In the genomic region with DNA sequence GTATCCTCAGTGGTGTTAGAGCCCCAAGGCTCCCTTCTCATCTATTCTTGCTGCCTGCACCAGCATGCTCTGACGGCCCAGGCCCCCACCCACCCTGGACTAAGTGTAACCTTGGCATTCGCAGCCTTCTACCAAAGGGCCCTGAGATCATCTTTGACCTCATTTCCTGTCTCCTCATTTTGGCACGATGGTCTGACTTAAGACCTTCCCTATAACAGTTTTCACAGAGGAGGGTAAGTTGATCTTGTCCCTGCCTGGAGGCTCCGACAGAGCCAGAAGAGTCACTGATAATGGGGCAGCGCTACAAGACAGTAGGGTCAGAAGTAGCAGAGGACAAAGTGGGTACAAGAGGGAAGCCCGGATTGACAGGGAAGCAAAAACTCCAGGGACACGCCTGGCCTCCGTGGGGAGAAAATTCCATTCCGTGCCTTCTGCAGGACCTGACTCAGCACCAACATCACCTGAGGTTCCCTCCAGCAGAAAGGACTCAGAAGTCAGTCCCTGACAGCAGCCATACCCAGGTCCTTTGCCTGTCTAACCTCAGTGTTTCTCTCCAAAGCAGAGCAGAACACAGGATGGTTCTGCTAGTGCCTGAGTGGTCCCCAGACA, we compare ENCODE assay signal across 25 mouse cellular contexts. TPM values are rescaled to one million over a fixed set of nuclear protein-coding genes. Genes with fewer than 3 reads are reported as not detected.
DNase-seq lines count a peak whose midpoint lies in the region; ATAC-seq and TF ChIP-seq lines count a peak whose summit lies in the region.
"Had no signal": no experiment of that assay in that cellular context is flagged by ENCODE, and none has a peak within 500 bp of the region (broad histone marks: within the 10 kb centered on the region; RNA-seq: fewer than 3 reads in every experiment).

No protein-coding gene starts in this region.

- H3K4me1 ChIP-seq in heart, adult 2 months (ENCODE audit: control insufficient read depth, insufficient read depth, low read length): peaks cover 2% of the 10 kb centered on the region; the same call in 1 of the 2 replicates
- peaks cover 41% of the 10 kb centered on the region for H3K4me1 ChIP-seq in heart, embryonic 10.5 days
- H3K4me1 ChIP-seq in limb, embryonic 10.5 days: no peaks in the 10 kb centered on the region
- H3K4me1 ChIP-seq in forebrain, embryonic 16.5 days (replicated peaks; ENCODE audit: control insufficient read depth, insufficient read depth, low read length): no peaks in the 10 kb centered on the region
- H3K4me1 ChIP-seq: embryonic facial prominence, embryonic 12.5 days; forebrain, embryonic 15.5 days; hindbrain, embryonic 10.5 days; intestine, embryonic 15.5 days had no signal

- H3K9me3 ChIP-seq in heart, embryonic 10.5 days: no peaks in the 10 kb centered on the region
- H3K9me3 ChIP-seq in limb, embryonic 10.5 days (replicated peaks): no peaks in the 10 kb centered on the region
- no peaks in the 10 kb centered on the region for H3K9me3 ChIP-seq in forebrain, embryonic 16.5 days (ENCODE audit: control insufficient read depth, low read length)
- H3K9me3 ChIP-seq: embryonic facial prominence, embryonic 12.5 days; forebrain, embryonic 15.5 days; heart, embryonic 15.5 days; hindbrain, embryonic 10.5 days; intestine, embryonic 15.5 days had no signal

- no peaks in the 10 kb centered on the region for H3K27me3 ChIP-seq in heart, adult 2 months (ENCODE audit: control insufficient read depth, insufficient read depth, low read length)
- no peaks in the 10 kb centered on the region for H3K27me3 ChIP-seq in heart, embryonic 10.5 days (ENCODE audit: insufficient read depth, poor library complexity, severe bottlenecking)
- no peaks in the 10 kb centered on the region for H3K27me3 ChIP-seq in limb, embryonic 10.5 days (ENCODE audit: low read depth, poor library complexity, severe bottlenecking)
- no peaks in the 10 kb centered on the region for H3K27me3 ChIP-seq in forebrain, embryonic 16.5 days (replicated peaks; ENCODE audit: control insufficient read depth, insufficient read depth, low read length)
- H3K27me3 ChIP-seq: CH12.LX; embryonic facial prominence, embryonic 12.5 days; forebrain, embryonic 15.5 days; heart, embryonic 15.5 days; intestine, embryonic 15.5 days; Patski had no signal

- TF ChIP-seq EP300 in heart, adult 2 months (IDR thresholded peaks at IDR 0.05; ENCODE audit: insufficient read depth, low read depth, low read length): no peak

- WGBS in heart, adult 2 months: 37% methylated on average over 9 of the region's 9 CpGs
- WGBS in heart, embryonic 10.5 days: 63% methylated on average over 9 of the region's 9 CpGs
- 83% methylated on average over 9 of the region's 9 CpGs for WGBS in limb, embryonic 10.5 days
- WGBS in forebrain, embryonic 16.5 days: 89% methylated on average over 9 of the region's 9 CpGs

- peak overlapping the region; percentile 25; the same call in 1 of the 2 replicates for H3K9ac ChIP-seq in heart, adult 2 months (ENCODE audit: low read depth, low read length)
- H3K9ac ChIP-seq in forebrain, embryonic 16.5 days (replicated peaks; ENCODE audit: low read depth, low read length): no peak overlapping the region
- H3K9ac ChIP-seq: embryonic facial prominence, embryonic 12.5 days; forebrain, embryonic 15.5 days; heart, embryonic 15.5 days; hindbrain, embryonic 14.5 days; intestine, embryonic 15.5 days had no signal

- H3K79me2 ChIP-seq in heart, adult 2 months (replicated peaks; ENCODE audit: control insufficient read depth, insufficient read depth, low read length): no peaks in the 10 kb centered on the region

- TF ChIP-seq CTCF in heart, adult 2 months (IDR thresholded peaks at IDR 0.05): no peak

- TF ChIP-seq POLR2A in heart, adult 2 months (IDR thresholded peaks at IDR 0.05; ENCODE audit: insufficient read depth, low read depth, low read length): no peak

- no peak overlapping the region for H3K4me2 ChIP-seq in forebrain, embryonic 16.5 days (ENCODE audit: low read length)
- H3K4me2 ChIP-seq: embryonic facial prominence, embryonic 12.5 days; forebrain, embryonic 15.5 days; heart, embryonic 11.5 days; heart, embryonic 15.5 days; hindbrain, embryonic 14.5 days; intestine, embryonic 15.5 days had no signal

- H3K36me3 ChIP-seq in heart, adult 2 months (ENCODE audit: control insufficient read depth, insufficient read depth, low read length): no peaks in the 10 kb centered on the region
- H3K36me3 ChIP-seq in heart, embryonic 10.5 days: peaks cover 6% of the 10 kb centered on the region; the same call in 1 of the 2 replicates
- peaks cover 21% of the 10 kb centered on the region for H3K36me3 ChIP-seq in limb, embryonic 10.5 days
- peaks cover 2% of the 10 kb centered on the region; the same call in 1 of the 2 replicates for H3K36me3 ChIP-seq in forebrain, embryonic 16.5 days (ENCODE audit: control insufficient read depth, insufficient read depth)
- H3K36me3 ChIP-seq: heart, embryonic 15.5 days had no signal

- ATAC-seq in forebrain, embryonic 16.5 days: no peak
- ATAC-seq: activated CD4-positive, CD25-positive, alpha-beta regulatory T cell, adult 4 months; forebrain, embryonic 15.5 days; intestine, embryonic 15.5 days; Patski had no signal

- intact Hi-C loops in heart, adult 2 months (cut with DNase I): no loop called here

- H3K4me3 ChIP-seq in heart, adult 2 months: peak overlapping the region; percentile 46
- H3K4me3 ChIP-seq in heart, embryonic 10.5 days: no peak overlapping the region
- H3K4me3 ChIP-seq in limb, embryonic 10.5 days: no peak overlapping the region
- no peak overlapping the region for H3K4me3 ChIP-seq in forebrain, embryonic 16.5 days (replicated peaks; ENCODE audit: low read length)
- H3K4me3 ChIP-seq: embryonic facial prominence, embryonic 12.5 days; forebrain, embryonic 15.5 days; heart, embryonic 15.5 days; hindbrain, embryonic 10.5 days; intestine, embryonic 15.5 days had no signal

- peak; percentile 49 for DNase-seq in adrenal gland, postnatal 10 days
- DNase-seq in adrenal gland, postnatal 25 days: no peak
- no peak for DNase-seq in heart, adult 2 months
- no peak for DNase-seq in heart, embryonic 10.5 days (ENCODE audit: low spot score)
- DNase-seq in adipocyte (ENCODE audit: low spot score): peak; percentile 42
- DNase-seq in limb, embryonic 10.5 days (ENCODE audit: low spot score): no peak
- DNase-seq: cerebellum, adult 11-12 months; cerebellum, adult 9-10 months; cerebellum, postnatal 25 days had no signal

- peak overlapping the region; percentile 83 for H3K27ac ChIP-seq in heart, adult 2 months
- no peak overlapping the region for H3K27ac ChIP-seq in heart, embryonic 10.5 days
- no peak overlapping the region for H3K27ac ChIP-seq in limb, embryonic 10.5 days
- no peak overlapping the region for H3K27ac ChIP-seq in forebrain, embryonic 16.5 days (ENCODE audit: low read length)
- H3K27ac ChIP-seq: embryonic facial prominence, embryonic 12.5 days; forebrain, embryonic 15.5 days; hindbrain, embryonic 14.5 days; intestine, embryonic 15.5 days had no signal

RNA-seq across cellular contexts. Expression of a gene that starts 1.2 kb away (rescaled TPM):
- 10 to 100 TPM; 34.9 to 45.2 TPM for total RNA-seq in adrenal gland, postnatal 10 days (2021)
- 24.6 and 30.5 TPM in 2 replicates for total RNA-seq in adrenal gland, postnatal 25 days (2021)
- total RNA-seq in heart, adult 2 months (2021): 10 to 100 TPM; 33.7 to 39.4 TPM
- polyA plus RNA-seq in heart, adult 2 months (2012; rRNA removed): 39.0 and 39.1 TPM in 2 replicates
- polyA plus RNA-seq in heart, embryonic 10.5 days (2016; fragmentation: Nextera tagmentation; extraction: Ambion mirVana): 0.05 and 0.14 TPM in 2 replicates
- not detected in 2 replicates for polyA plus RNA-seq in limb, embryonic 10.5 days (2016; fragmentation: Nextera tagmentation; extraction: Ambion mirVana)
- polyA plus RNA-seq in forebrain, embryonic 16.5 days (2015; fragmentation: Nextera tagmentation; extraction: Ambion mirVana): not detected in 2 replicates
- total RNA-seq: CH12.LX; granulocyte monocyte progenitor cell, adult 5-6 weeks had no signal
- polyA plus RNA-seq: activated CD4-positive, CD25-positive, alpha-beta regulatory T cell, adult 4 months; brain, embryonic 14.5 days; embryonic facial prominence, embryonic 12.5 days; forebrain, embryonic 11.5 days; forebrain, embryonic 15.5 days; heart, embryonic 11.5 days; hindbrain, embryonic 14.5 days; intestine, embryonic 15.5 days had no signal

RNA-seq across cellular contexts. Expression of a gene that starts 19.2 kb away (rescaled TPM):
- total RNA-seq in adrenal gland, postnatal 10 days (2021): 100 to 1,000 TPM; 482 to 541 TPM
- 142 and 190 TPM in 2 replicates for total RNA-seq in adrenal gland, postnatal 25 days (2021)
- total RNA-seq in heart, adult 2 months (2021): 100 to 1,000 TPM; 245 to 496 TPM
- 109 and 193 TPM in 2 replicates for polyA plus RNA-seq in heart, adult 2 months (2012; rRNA removed)
- polyA plus RNA-seq in heart, embryonic 10.5 days (2016; fragmentation: Nextera tagmentation; extraction: Ambion mirVana): 165 and 231 TPM in 2 replicates
- polyA plus RNA-seq in limb, embryonic 10.5 days (2016; fragmentation: Nextera tagmentation; extraction: Ambion mirVana): 98.8 and 126 TPM in 2 replicates
- 42.3 and 49.6 TPM in 2 replicates for polyA plus RNA-seq in forebrain, embryonic 16.5 days (2015; fragmentation: Nextera tagmentation; extraction: Ambion mirVana)

RNA-seq across cellular contexts. Expression of a gene that starts 40.8 kb away (rescaled TPM):
- under 1 TPM in 1 of 2 experiments, not detected in 1; 0.30 TPM for total RNA-seq in adrenal gland, postnatal 10 days (2021)
- total RNA-seq in adrenal gland, postnatal 25 days (2021): not detected in 2 replicates
- not detected for total RNA-seq in heart, adult 2 months (2021)
- polyA plus RNA-seq in heart, adult 2 months (2012; rRNA removed): 0.32 and 1.2 TPM in 2 replicates
- polyA plus RNA-seq in heart, embryonic 10.5 days (2016; fragmentation: Nextera tagmentation; extraction: Ambion mirVana): 0.22 and 0.35 TPM in 2 replicates
- polyA plus RNA-seq in limb, embryonic 10.5 days (2016; fragmentation: Nextera tagmentation; extraction: Ambion mirVana): 0.13 and 0.24 TPM in 2 replicates
- 3.0 and 3.3 TPM in 2 replicates for polyA plus RNA-seq in forebrain, embryonic 16.5 days (2015; fragmentation: Nextera tagmentation; extraction: Ambion mirVana)
- total RNA-seq: gastrocnemius, postnatal 25 days; granulocyte monocyte progenitor cell, adult 5-6 weeks; heart, postnatal 25 days had no signal

Comparison
In these comparisons a context has a peak if more than half of its experiments do, and no peak if none do; other contexts are left out.
1. DNase-seq: peak in adrenal gland, postnatal 10 days (single experiment) and adipocyte (single experiment); none in adrenal gland, postnatal 25 days (single experiment), heart, adult 2 months (0 of 2), heart, embryonic 10.5 days (single experiment) and limb, embryonic 10.5 days (single experiment).
2. RNA of a gene that starts 1.2 kb away (polyA plus RNA-seq): 39.0 to 39.1 TPM in heart, adult 2 months; 0.05 to 0.14 TPM in heart, embryonic 10.5 days, not detected in limb, embryonic 10.5 days and not detected in forebrain, embryonic 16.5 days; every median in the first group is over 10 times any median in the second.